Mouse (Mus musculus): Measurements from ENCODE around the gene Efhd1. TPM values are rescaled to one million over a fixed set of nuclear protein-coding genes. Genes with fewer than 3 reads are reported as not detected.

The Efhd1 gene
- polyA plus RNA-seq, 1 experiment from 2014 or later = not detected

DNA sequence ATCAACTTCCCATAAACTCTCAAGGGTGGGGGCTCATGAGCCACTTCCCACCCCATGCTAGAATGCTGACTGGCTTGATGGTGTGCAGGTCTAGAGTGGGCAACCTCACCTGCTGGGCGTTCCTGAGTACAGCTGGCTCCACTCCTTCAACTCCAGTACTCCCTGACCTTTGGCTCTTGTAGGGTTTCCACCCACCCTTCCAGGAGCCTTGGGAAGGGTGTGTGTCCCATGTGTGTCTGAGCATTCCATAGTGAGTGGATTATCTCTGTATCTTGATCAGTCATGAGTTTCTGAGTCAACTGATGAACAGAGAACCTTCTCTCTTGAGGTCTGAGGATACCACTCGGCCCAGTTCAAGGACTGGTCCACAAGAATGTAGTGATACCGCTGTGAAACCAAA lies 44.8 kb downstream of the Efhd1 start:
- Histone ChIP-seq H3K9ac (no peak overlapping the region), H3K27ac (ENCODE audit: low read depth) (no peak overlapping the region), H3K9me3 (ENCODE audit: low read depth, low read length) (no peaks in the 10 kb centered on the region), H3K4me2 (no peak overlapping the region), H3K4me3 (ENCODE audit: low read depth, low read length) (no peak overlapping the region), H3K36me3 (ENCODE audit: insufficient read depth) (no peaks in the 10 kb centered on the region), H3K4me1 (ENCODE audit: insufficient read depth) (no peaks in the 10 kb centered on the region), H3K27me3 (ENCODE audit: insufficient read depth, low read length) (no peaks in the 10 kb centered on the region)
- DNase-seq (no peak), ATAC-seq (ENCODE audit: insufficient read depth) (no peak)
- WGBS = 83% methylated on average over 3 of the region's 3 CpGs
- TF ChIP-seq CTCF (IDR thresholded peaks at IDR 0.05; ENCODE audit: low read depth) = no peak

DNA sequence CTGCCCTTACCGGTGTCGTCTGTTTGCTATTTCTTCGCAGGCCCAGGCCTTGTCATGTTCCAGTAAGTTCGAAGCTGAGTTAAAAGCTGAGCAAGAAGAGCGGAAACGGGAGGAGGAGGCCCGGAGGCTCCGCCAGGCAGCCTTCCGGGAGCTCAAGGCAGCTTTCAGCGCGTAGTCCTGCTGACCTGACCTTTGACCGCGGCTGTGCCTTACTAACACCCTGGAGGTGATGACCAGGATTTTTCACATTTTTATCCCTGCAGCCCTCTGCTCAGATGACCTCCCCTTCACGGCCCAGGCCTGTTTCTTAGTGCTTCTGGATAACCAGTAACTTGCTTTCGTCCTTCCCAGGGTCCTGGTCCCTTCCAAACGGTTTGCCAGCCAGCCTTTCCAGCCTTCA lies 45.5 kb downstream of the Efhd1 start:
- H3K27me3 ChIP-seq (ENCODE audit: insufficient read depth, low read length) = no peaks in the 10 kb centered on the region
- no peak for TF ChIP-seq CTCF (IDR thresholded peaks at IDR 0.05; ENCODE audit: low read depth)
- no peak overlapping the region for H3K9ac ChIP-seq
- no peak for DNase-seq
- H3K36me3 ChIP-seq (ENCODE audit: insufficient read depth) = no peaks in the 10 kb centered on the region
- ATAC-seq (ENCODE audit: insufficient read depth) = no peak
- H3K4me2 ChIP-seq = no peak overlapping the region
- 75% methylated on average over 16 of the region's 16 CpGs for WGBS
- H3K9me3 ChIP-seq (ENCODE audit: low read depth, low read length) = no peaks in the 10 kb centered on the region
- no peak overlapping the region for H3K27ac ChIP-seq (ENCODE audit: low read depth)
- no peak overlapping the region for H3K4me3 ChIP-seq (ENCODE audit: low read depth, low read length)
- no peaks in the 10 kb centered on the region for H3K4me1 ChIP-seq (ENCODE audit: insufficient read depth)

DNA sequence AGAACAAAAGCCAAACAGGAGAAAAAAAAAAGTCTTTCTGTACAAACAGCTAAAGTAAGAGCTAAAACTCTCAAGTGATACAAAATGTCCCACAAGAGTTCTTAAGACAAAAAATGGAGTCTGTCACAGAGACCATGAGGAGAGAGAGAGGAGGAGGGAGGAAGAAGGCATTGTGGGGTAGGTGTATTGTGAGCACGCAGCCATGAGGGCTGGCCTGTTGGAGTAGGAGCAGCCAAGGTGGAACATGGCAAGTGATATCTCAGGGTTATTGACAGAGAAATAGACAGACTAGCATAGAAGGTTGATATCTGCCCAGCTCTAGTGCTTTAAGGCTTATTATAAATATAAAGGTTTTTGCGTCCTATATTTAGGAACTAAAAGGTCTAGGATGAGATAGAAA lies 48.5 kb downstream of the Efhd1 start:
- Histone ChIP-seq H3K9ac (no peak overlapping the region), H3K27ac (ENCODE audit: low read depth) (no peak overlapping the region), H3K4me3 (ENCODE audit: low read depth, low read length) (no peak overlapping the region), H3K36me3 (ENCODE audit: insufficient read depth) (no peaks in the 10 kb centered on the region), H3K4me1 (ENCODE audit: insufficient read depth) (no peaks in the 10 kb centered on the region), H3K27me3 (ENCODE audit: insufficient read depth, low read length) (no peaks in the 10 kb centered on the region), H3K4me2 (no peak overlapping the region), H3K9me3 (ENCODE audit: low read depth, low read length) (no peaks in the 10 kb centered on the region)
- 91% methylated on average over 2 of the region's 2 CpGs for WGBS
- no peak for ATAC-seq (ENCODE audit: insufficient read depth)
- no peak for TF ChIP-seq CTCF (IDR thresholded peaks at IDR 0.05; ENCODE audit: low read depth)
- no peak for DNase-seq

DNA sequence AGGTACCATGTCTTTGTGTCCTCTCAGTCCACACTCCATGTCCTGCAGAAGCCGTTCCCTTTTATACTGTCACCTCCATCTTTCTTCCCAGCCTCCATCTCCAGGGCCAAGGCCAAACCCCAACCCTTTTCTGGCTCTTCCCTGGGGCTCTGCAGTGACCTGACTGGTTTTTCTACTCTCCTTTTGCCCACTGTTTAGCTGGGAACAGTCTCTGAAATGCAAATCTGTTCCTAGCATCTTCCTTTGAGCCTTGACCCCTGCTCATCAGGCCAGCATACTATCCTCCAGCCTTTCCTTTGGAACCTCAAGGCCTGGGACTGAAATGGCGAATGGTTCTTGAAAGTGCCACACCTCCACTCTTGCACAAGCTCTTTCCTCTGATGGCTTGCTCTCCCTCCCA lies 49.0 kb downstream of the Efhd1 start:
- Histone ChIP-seq H3K9ac (no peak overlapping the region), H3K4me1 (ENCODE audit: insufficient read depth) (no peaks in the 10 kb centered on the region), H3K27ac (ENCODE audit: low read depth) (no peak overlapping the region), H3K4me3 (ENCODE audit: low read depth, low read length) (no peak overlapping the region), H3K4me2 (no peak overlapping the region), H3K36me3 (ENCODE audit: insufficient read depth) (no peaks in the 10 kb centered on the region), H3K9me3 (ENCODE audit: low read depth, low read length) (no peaks in the 10 kb centered on the region), H3K27me3 (ENCODE audit: insufficient read depth, low read length) (no peaks in the 10 kb centered on the region)
- no peak for TF ChIP-seq CTCF (IDR thresholded peaks at IDR 0.05; ENCODE audit: low read depth)
- DNase-seq = no peak
- ATAC-seq (ENCODE audit: insufficient read depth) = no peak
- WGBS = 77% methylated on average over 2 of the region's 2 CpGs

DNA sequence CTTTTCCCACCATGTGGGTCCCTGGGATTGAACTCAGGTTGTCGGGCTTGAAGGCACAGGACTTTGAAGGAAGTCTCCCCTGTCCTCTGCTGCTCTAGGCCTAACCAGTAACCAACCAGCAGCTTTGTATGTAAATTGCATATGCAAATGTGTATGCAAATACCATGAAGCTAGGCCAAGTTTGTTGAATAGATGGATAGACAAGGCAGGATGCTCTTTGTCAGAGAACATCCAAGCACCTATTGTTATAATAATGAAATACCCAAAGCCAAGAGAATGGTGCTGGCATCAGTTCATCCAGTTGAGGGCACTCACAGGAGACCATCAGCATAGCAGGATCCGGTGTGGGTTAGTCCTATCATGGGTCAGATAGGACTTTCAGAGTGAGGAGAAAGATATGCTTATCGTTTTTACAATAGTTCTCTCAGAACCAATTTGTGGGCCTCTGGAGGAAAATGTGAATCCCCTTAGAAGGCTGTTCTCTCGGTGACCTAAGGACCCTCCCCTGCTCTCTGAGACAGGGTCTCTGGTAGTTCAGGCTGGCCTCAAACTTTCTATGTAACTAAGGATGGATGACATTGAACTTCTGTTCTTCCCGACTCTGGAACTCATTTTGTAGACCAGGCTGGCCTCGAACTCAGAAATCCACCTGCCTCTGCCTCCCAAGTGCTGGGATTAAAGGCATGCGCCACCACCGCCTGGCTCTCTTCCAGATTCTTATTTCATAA lies 49.8 kb downstream of the Efhd1 start:
- no peaks in the 10 kb centered on the region for H3K27me3 ChIP-seq (ENCODE audit: insufficient read depth, low read length)
- no peak overlapping the region for H3K4me3 ChIP-seq (ENCODE audit: low read depth, low read length)
- no peak overlapping the region for H3K4me2 ChIP-seq
- H3K9me3 ChIP-seq (ENCODE audit: low read depth, low read length) = peaks cover 5% of the 10 kb centered on the region; the same call in 1 of the 2 replicates
- TF ChIP-seq CTCF (IDR thresholded peaks at IDR 0.05; ENCODE audit: low read depth) = no peak
- no peak overlapping the region for H3K9ac ChIP-seq
- ATAC-seq (ENCODE audit: insufficient read depth) = no peak
- no peak for DNase-seq
- 88% methylated on average over 8 of the region's 8 CpGs for WGBS
- no peaks in the 10 kb centered on the region for H3K4me1 ChIP-seq (ENCODE audit: insufficient read depth)
- no peak overlapping the region for H3K27ac ChIP-seq (ENCODE audit: low read depth)
- no peaks in the 10 kb centered on the region for H3K36me3 ChIP-seq (ENCODE audit: insufficient read depth)

DNA sequence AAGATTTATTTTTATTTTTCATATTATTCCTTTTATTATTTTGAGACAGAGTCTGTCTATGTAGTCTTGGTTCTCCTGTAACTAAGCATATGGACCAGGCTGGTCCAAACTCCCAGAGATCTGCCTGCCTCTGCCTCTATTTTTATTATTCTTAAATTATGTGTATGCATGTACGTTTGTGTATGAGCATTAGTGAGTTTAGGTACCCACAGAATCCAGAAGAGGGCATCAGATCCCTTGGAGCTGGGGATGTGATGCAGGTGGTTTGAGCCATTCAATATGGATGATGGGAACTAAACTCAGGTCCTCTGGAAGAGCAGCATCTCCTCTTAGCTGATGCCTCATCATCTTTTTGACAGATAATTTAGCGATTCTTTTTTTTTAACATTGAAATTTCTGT lies 51.3 kb downstream of the Efhd1 start:
- Histone ChIP-seq H3K9me3 (ENCODE audit: low read depth, low read length) (peaks cover 16% of the 10 kb centered on the region; the same call in 1 of the 2 replicates), H3K4me2 (no peak overlapping the region), H3K4me3 (ENCODE audit: low read depth, low read length) (no peak overlapping the region), H3K27ac (ENCODE audit: low read depth) (no peak overlapping the region), H3K36me3 (ENCODE audit: insufficient read depth) (no peaks in the 10 kb centered on the region), H3K4me1 (ENCODE audit: insufficient read depth) (no peaks in the 10 kb centered on the region), H3K9ac (no peak overlapping the region), H3K27me3 (ENCODE audit: insufficient read depth, low read length) (no peaks in the 10 kb centered on the region)
- 80% methylated on average over 2 of the region's 2 CpGs for WGBS
- ATAC-seq (ENCODE audit: insufficient read depth) (no peak), DNase-seq (no peak)
- TF ChIP-seq CTCF (IDR thresholded peaks at IDR 0.05; ENCODE audit: low read depth) = no peak

DNA sequence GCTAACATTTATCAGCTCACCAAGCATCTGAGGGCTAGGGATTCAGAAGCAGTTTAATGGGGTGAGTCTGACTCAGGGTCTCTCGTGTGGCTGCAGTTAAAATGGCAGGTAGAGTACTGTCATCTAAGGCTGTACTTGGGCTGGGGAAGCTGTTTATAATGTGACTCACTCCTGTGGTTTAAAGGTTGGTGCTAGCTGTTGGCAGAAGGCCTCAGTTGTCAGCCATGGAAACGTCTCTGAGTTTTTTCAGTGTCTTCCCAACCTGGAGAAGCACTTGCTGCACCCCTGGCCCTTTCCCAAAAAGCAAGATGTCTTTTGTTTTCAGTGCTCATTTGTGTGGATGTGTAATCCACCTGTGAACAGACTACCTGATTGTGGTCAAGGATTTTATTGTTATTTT lies 51.7 kb downstream of the Efhd1 start:
- Histone ChIP-seq H3K27ac (ENCODE audit: low read depth) (no peak overlapping the region), H3K9ac (no peak overlapping the region), H3K4me2 (no peak overlapping the region), H3K4me3 (ENCODE audit: low read depth, low read length) (no peak overlapping the region), H3K27me3 (ENCODE audit: insufficient read depth, low read length) (no peaks in the 10 kb centered on the region), H3K4me1 (ENCODE audit: insufficient read depth) (no peaks in the 10 kb centered on the region), H3K9me3 (ENCODE audit: low read depth, low read length) (peaks cover 16% of the 10 kb centered on the region; the same call in 1 of the 2 replicates), H3K36me3 (ENCODE audit: insufficient read depth) (no peaks in the 10 kb centered on the region)
- TF ChIP-seq CTCF (IDR thresholded peaks at IDR 0.05; ENCODE audit: low read depth) = no peak
- WGBS = 49% methylated on average over 2 of the region's 2 CpGs
- no peak for DNase-seq
- no peak for ATAC-seq (ENCODE audit: insufficient read depth)
